Mouse (Mus musculus) embryonic fibroblast, embryonic 13.5 days (primary cell): ENCODE data around the gene Zer1.
"Not testable (repeated sequence)": the region's sequence is repeated elsewhere in the genome, so short reads cannot be mapped to it uniquely, and the experiment has no call there.

ENCODE experiments used
- CTCF ChIP-seq: IDR thresholded peaks from 2 replicates; pipeline ENCODE4 v1.5.1; 2011; ENCODE audit warnings: mild to moderate bottlenecking, control low read depth, low read length, moderate library complexity, borderline replicate concordance; ENCODE audit not compliant: insufficient read depth
- POLR2A ChIP-seq: IDR thresholded peaks from 2 replicates; pipeline ENCODE4 v1.6.1; 2011; ENCODE audit warnings: low read depth, mild to moderate bottlenecking, control low read depth, low read length, moderate library complexity

GRCm38 (mm10) chr2:30159871-30160270 is 35.5 kb upstream of the Zer1 start:
- not testable (repeated sequence) for TF ChIP-seq CTCF, POLR2A
